Mouse (Mus musculus): ENCODE results near the gene Hmgn5. TPM values are rescaled to one million over a fixed set of nuclear protein-coding genes. Genes with fewer than 3 reads are reported as not detected.

The Hmgn5 gene
- polyA plus RNA-seq (2017; shearing (Covaris generic)), result 12.9 TPM

GRCm38 (mm10) chrX:109013283-109013682 is at the start of gene Hmgn5:
TSS of gene Hmgn5 (minus strand) at chrX:109013404.

Other genes starting within 250 kb of the Hmgn5 start
- 4.8 TPM for gene Brwd3, start 179.0 kb downstream of the Hmgn5 start, polyA plus RNA-seq (2017; shearing (Covaris generic))
- gene Sh3bgrl, start 82.0 kb upstream of the Hmgn5 start, polyA plus RNA-seq (2017; shearing (Covaris generic)), result 173 TPM
- gene Gm6377, start 183.4 kb upstream of the Hmgn5 start, polyA plus RNA-seq (2017; shearing (Covaris generic)), result 0.23 TPM

Measured in activated CD4-positive, CD25-positive, alpha-beta regulatory T cell, adult 9 weeks (primary cell).